Mouse (Mus musculus): ENCODE data around the gene Intu.

DNA sequence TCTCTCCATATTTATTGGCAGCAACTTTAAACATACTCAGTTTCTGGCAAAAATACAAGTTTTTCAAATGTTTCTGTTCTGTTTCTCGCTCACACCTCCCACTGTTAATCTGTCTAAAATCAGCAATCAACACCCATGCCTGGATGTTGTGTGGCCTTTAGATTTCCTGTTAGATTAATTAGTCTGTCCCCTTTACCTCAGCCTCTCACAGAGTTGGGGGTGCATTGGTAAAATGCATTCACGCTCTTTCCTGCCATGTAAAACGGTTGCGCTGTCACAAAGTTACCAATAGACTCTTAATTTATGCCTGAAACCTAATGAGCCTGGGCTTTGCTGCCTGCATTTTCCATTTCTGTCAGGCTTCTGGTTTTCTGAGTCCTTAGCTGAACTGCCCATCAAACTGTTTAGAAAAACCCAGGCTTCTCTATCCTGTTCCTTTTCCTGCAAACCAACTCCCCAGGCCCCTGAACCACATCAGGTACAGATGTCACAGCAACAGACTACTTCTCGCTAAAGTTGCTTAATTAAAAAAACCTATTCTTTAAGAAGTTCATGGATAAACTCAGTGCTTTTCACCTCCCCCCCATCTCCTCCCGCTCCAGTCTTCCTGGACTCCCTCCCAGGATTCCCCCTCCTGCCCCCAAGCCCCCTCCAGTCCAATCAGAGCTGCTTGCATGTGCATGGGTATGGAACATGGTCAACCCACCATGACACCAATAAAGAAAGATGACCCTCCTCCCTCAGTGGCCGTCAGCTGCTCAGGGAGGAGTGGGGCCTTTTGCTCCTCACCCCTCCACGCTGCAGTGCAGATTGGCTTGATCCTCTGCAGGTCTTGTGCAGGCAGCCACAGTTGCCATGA is 136.0 kb downstream of the Intu start:
- TF ChIP-seq UBTF (IDR thresholded peaks at IDR 0.05; ENCODE audit: borderline replicate concordance, insufficient read depth, low read depth, low read length) = no peak
- no peak for TF ChIP-seq CTCF (IDR thresholded peaks at IDR 0.05 in 2 of 3, conservative IDR thresholded peaks at IDR 0.05 in 1 of 3; ENCODE audit: control insufficient read depth in 1 of 3, insufficient read depth in 1 of 3, low read depth in 2 of 3, low read length in 3 of 3, poor library complexity in 1 of 3, severe bottlenecking in 1 of 3)
- no peak for TF ChIP-seq TAL1 (IDR thresholded peaks at IDR 0.05; ENCODE audit: low read length)
- no peak for TF ChIP-seq USF1 (IDR thresholded peaks at IDR 0.05; ENCODE audit: low read depth, low read length)

Measured in MEL (cell line).